Mouse (Mus musculus) monocyte, adult 2 months (primary cell): Measurements from ENCODE around the gene Ndufb4.
"Not testable (repeated sequence)": the region's sequence is repeated elsewhere in the genome, so short reads cannot be mapped to it uniquely, and the experiment has no call there.

Experiments used
- DNase-seq, 2 experiments: peaks; one replicate each; pipeline ENCODE4 v3.0.0; 2022; ENCODE audit warnings: low spot score in 2 of 2, low read depth in 1 of 2

Ndufb4 gene

GRCm38 (mm10) chr16:37680216-37680615, 26.0 kb upstream of the Ndufb4 start:
- no peak for DNase-seq

DNA sequence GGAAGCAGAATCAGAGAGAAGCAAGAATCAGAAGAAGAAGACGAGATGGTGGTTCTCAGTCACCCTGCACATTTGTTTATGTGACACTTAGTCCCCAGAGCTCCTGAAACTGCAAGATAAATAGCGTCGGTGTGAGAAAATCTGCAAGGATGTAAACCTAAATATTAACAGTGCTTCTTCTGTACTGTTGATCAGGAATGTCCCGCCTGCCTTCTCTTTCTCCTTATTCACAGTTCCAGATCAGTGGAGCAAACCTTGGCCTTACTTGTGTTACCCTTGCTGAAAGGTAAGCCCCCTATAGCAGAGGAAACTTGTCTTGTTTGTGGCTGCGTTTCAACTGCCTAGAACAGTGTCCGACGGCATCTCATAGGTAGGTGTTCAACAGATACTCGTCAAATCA, 23.3 kb upstream of the Ndufb4 start:
- DNase-seq, result no peak

DNA sequence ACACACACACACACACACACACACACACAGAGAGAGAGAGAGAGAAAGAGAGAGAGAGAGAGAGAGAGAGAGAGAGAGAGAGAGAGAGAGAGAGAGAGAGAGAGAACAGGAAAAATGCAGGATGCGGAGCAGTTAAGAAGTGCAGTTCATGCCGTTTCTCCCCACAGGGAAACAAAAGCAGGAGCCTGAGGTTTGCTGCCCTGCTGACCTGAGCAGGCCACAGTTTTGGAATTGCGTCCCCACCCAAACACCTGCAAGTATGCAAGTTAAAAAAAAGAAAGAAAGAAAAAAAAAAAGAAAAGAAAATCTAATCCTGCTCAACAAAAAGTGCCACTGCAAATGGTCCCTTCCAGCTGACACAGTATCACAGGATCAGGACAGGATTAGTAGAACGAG, 22.4 kb upstream of the Ndufb4 start:
- no peak for DNase-seq

GRCm38 (mm10) chr16:37676024-37676676, 21.9 kb upstream of the Ndufb4 start:
- DNase-seq, result no peak

DNA sequence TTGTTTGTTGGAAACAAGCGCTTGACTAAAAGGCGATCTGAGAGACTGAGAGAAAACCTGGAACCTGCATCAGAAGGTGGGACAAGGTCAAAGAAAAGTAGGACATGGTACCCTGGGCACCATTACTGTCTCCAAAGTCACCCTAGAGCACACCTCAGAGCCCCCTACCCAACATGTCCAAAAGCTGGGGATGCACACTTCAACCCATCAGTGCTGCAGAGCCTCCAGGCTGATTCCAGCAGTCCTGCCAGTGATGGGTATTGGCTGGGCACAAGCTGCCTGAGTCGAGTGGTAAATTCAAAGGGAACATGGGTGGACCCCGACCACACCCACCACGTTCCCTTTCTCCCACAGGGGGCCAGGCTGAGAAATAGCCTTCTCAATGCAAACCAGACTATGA, 21.1 kb upstream of the Ndufb4 start:
- no peak for DNase-seq

DNA sequence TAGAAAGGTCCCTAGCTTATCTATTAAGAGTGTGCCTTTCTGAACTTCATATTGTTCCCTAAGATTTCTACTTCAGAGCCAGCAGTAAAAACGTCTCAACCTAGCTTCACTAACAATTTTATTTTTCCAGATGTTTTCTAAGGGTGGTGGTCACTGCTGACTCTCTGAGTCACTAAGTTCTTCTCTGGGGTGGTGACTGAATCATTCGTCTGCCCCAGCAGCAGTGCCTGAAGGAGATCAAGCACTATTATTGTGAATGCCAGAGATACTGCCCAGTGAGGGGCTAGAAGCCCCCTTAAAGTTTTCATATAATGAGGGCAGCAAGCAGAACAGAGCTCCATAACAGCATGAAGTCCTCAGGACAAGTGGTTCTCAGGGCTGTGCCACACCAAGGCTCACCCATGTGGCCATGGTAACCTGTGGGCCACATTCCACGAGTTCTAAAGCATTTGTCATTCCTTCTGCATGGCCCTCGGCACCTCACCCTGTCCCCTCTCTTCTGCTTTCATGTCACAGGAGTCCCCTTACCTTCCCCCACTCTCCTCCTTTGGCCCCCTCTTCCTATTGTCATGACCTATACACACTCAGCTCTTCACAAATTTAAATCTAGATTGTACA, 16.5 kb upstream of the Ndufb4 start:
- DNase-seq, result no peak

- DNase-seq, result no peak
These were observed 11.2 kb upstream of the Ndufb4 start for GRCm38 (mm10) chr16:37665394-37665935.

DNA sequence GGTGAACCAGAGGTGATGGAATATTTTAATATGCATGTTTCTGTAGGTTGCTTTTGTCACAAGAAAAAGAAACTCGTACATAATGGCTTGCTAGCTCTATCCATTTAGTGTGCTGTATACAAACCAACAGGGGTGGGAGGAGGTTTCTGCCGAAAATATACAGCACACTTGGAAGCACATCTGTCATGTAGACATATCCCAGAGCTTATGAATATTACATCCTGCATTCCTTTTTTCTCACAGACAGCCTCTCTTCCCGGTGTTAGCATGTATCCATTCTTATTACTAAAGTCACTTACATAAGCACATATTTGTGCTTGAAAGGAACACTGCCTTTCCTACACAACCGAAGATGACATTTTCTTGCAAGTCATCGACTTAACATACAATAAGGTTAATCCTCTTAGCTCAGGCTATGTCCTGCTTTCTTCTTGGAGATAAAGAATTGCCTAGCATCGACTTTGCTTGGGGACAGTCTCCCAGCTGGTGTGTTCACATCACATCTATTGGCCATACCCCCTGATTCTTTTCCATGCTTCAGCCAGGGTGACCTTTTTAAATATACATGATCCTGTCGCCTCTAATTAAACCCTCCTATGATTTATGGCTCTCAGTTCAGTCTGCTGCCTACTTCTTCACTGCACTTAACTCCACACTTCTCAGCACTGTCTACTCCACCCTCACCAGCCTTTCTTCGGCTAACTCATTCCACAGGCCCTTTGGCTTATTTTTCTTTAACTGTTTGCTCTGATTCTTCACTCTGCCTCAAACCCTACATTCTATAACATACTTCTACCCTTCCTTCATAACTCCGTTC, 9.6 kb upstream of the Ndufb4 start:
- no peak for DNase-seq

DNA sequence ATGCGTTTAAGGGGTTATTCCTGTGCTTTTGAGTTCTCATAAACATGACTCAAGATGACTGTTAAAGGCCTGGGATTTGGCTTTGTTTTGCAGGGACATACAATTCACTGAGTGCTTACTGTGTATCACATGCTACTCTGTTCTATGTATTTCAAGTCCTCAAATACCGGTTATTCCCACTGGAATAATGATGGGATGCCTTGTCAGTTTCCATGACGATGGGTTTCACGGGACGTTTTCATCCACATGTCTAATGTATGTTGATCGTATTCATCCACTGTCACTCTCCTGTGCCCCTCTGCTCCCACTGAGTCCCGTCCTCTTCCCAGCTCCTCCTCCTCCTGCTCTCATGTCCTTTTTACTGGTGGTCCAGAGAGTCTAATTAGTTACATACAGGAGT, 2.5 kb upstream of the Ndufb4 start:
- DNase-seq, result no peak

DNA sequence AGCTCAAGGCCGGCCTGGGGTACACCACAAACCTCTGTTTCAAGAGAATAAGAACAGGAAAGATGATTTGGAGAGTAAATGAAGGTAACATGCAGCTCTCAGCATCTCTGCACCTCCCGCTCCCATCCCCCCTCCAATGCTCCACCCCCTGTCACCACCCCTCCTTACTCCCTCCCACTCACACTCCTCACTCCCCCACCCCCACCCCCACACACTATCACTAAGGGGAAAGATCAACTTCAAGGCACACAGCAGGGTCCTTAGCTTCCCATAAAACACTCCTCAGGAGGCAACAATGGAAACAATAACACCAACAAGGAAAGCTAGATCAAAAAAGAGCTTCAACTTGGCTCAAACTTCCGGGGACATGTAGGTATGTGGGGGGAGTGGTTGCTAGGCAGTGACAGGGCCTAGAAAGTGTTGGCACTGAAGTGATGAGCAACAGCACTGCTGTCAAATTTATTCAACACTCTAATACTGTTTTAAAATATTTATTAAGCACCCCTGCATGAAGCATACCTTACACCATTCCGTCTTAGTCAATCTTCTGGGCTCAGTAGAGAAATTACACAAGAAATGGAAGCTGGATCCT, 1.6 kb upstream of the Ndufb4 start:
- DNase-seq, result no peak

GRCm38 (mm10) chr16:37654831-37655455, 690 bp upstream of the Ndufb4 start:
- no peak for DNase-seq

DNA sequence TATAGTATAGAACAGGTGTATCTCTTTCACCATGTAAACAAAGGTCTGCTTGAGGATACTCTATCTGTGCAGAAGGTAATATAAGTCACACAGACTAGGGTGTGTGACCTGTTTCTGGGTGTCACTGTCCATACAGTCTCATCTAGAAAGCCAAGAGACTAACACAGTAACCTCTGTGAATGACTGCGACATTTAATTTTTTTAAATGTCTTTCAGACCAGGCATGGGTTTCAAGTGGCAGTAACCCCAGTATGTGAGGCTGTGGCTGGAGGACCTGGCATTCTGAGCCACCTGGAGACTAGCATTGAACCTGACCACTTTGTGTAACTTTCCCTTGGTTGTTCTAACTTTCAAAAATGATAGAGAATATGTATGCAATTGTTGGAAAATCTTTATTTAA, 1.2 kb downstream of the Ndufb4 start:
- no peak for DNase-seq

DNA sequence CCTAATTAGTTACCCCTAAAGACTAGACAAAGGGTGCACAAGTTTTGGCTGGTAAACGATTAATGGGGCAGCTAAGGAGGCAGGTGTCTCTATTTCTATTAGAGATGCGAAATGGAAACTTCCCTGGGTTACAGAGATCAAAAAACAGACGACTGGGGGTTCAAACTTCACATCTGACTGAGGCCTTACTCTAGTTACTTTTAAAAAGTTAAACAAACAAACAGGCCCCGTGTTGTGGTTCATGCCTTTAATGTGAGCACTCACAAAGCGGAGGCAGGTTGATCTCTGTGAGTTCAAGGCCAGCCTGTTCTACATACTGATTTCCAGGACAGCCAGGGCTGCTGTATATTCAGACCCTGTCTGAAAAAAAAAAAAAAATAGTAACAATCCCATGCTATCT, 1.6 kb downstream of the Ndufb4 start:
- no peak for DNase-seq

GRCm38 (mm10) chr16:37651467-37651866, 2.8 kb downstream of the Ndufb4 start:
- no peak for DNase-seq

GRCm38 (mm10) chr16:37649068-37649467, 5.2 kb downstream of the Ndufb4 start:
- DNase-seq, result no peak

GRCm38 (mm10) chr16:37647936-37648335, 6.3 kb downstream of the Ndufb4 start:
- no peak for DNase-seq

DNA sequence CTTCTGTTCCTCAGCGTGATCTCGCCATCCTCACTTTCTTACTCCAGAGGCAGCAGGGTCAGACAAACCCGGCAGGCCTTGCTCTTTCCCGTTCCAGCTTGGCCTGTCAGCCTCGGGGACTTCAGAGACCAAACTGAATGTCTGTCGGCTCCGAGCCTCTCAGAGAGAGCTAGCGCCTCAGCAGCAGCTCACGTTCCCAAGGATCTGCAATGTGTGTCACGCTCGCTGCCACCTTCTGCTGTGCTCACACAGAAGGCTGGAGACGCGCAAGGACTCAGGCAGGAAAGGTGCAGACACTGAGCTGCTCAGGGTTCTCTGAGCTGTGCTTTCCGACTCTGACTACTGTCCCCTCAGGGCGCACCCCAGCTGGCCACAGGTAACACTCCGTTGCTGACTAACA, 7.2 kb downstream of the Ndufb4 start:
- DNase-seq, result no peak

DNA sequence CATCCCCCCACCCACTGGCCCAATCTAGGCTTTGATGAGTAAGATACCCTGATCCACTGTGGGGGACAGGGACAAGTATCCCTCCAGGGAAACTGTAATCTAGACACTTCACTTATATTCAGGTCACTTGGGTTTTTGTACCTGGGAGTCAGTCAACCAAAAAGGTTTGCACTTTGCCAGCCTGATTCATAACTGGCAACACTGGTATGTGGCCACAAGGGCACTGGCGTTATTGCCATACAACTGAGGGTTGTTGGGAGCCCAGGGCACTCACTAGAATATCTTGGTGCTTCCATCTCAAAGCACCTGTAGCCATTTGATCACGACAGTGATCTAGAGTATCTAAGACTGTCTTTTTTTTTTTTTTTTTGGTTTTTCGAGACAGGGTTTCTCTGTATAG, 8.5 kb downstream of the Ndufb4 start:
- DNase-seq, result no peak

GRCm38 (mm10) chr16:37645211-37645610, 9.0 kb downstream of the Ndufb4 start:
- no peak for DNase-seq

GRCm38 (mm10) chr16:37644486-37644885, 9.8 kb downstream of the Ndufb4 start:
- no peak for DNase-seq

GRCm38 (mm10) chr16:37640522-37640921, 13.7 kb downstream of the Ndufb4 start:
- DNase-seq, result not testable (repeated sequence)
